Mouse (Mus musculus): ENCODE data around the gene Gm20547. TPM values are rescaled to one million over a fixed set of nuclear protein-coding genes. Genes with fewer than 3 reads are reported as not detected.

Gm20547 gene
- 0.10 and 0.29 TPM in 2 replicates for polyA plus RNA-seq (2016; fragmentation: Nextera tagmentation; extraction: Ambion mirVana)

DNA sequence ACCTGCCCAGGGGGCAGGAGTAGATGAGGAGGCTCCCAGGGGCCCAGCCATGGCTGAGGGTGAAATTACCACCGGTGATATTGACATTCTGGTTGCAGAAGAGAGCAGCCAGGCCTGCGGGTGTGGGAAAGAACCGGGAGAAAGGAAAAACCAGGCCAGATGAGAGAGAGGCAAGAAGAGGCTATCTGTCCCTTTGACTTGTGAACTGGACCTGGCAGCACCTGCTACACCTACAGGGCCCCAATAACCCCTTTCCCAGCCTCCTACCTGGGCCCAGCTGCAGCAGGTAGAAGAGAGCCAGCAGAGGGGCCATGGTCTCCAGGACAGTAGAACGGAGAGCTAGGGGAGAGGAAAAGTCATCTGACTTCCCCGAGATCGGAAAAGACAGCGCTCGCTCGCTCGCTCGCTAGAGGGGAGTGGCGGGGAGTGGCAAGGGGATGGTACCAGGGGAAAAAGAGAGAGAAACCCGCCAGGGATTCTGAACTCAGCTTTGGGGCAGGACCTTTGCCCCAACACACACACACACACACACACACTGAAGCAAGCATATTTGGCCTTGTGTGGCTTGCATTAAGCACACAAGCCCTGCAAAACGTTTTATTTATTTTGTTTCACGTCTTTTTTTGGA is at the start of gene Gm20547:
TSS of gene Gm20547 (minus strand) at position 360 of the 628 bp plus-strand sequence.
- Histone ChIP-seq H3K36me3 (no peaks in the 10 kb centered on the region), H3K9me3 (replicated peaks) (no peaks in the 10 kb centered on the region), H3K9ac (peak within 1 kb of the TSS; percentile 33; the same call in 1 of the 2 replicates), H3K4me2 (replicated peaks) (peak within 1 kb of the TSS; percentile 4; the same call in 1 of the 2 replicates), H3K4me3 (no peak within 1 kb of the TSS), H3K27me3 (peaks cover 23% of the 10 kb centered on the region), H3K4me1 (no peaks in the 10 kb centered on the region; the same call in 1 of the 2 replicates), H3K27ac (no peak within 1 kb of the TSS)
- no peak for ATAC-seq (ENCODE audit: low FRiP score)
- 9% methylated on average over 15 of the region's 15 CpGs for WGBS

DNA sequence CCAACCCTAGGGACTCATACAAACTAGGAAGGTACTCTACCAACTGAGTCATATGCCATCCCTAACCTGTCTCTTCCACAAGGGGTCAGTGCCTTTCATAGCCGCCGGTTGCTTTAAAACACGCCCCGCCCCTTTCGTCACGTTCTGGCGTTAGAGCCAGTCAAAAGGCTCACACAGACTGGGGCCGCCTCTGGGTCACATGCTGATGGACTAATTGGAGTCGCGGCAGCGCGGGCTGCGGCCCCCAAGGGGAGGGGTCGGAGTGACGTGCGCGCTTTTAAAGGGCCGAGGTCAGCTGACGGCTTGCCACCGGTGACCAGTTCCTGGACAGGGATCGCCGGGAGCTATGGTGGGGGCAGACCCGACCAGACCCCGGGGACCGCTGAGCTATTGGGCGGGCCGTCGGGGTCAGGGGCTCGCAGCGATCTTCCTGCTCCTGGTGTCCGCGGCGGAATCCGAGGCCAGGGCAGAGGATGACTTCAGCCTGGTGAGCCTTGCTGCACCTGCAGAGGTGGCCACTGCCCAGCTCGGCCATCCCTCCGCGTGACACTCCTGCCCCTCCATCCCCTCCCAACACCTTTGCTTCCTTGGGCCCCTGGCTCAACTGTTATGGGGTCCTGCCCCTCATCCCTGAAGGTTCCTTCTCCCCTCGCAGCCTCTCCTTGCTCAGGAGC is 49.4 kb upstream of the Gm20547 start, which contains the start of gene Neu1:
TSS of gene Neu1 (plus strand) at position 193 of the 674 bp plus-strand sequence.
- H3K36me3 ChIP-seq = peaks cover 13% of the 10 kb centered on the region; the same call in 1 of the 2 replicates
- peak within 1 kb of the TSS; percentile 98 for H3K4me2 ChIP-seq (replicated peaks)
- under 1% methylated on average over 38 of the region's 38 CpGs for WGBS
- peak within 1 kb of the TSS; percentile 36; the same call in 1 of the 2 replicates for H3K27ac ChIP-seq
- H3K27me3 ChIP-seq = no peaks in the 10 kb centered on the region
- peaks cover 15% of the 10 kb centered on the region for H3K4me1 ChIP-seq
- H3K9ac ChIP-seq = peak within 1 kb of the TSS; percentile 80
- ATAC-seq (ENCODE audit: low FRiP score) = peak; percentile 97
- peak within 1 kb of the TSS; percentile 65 for H3K4me3 ChIP-seq
- H3K9me3 ChIP-seq (replicated peaks) = no peaks in the 10 kb centered on the region

DNA sequence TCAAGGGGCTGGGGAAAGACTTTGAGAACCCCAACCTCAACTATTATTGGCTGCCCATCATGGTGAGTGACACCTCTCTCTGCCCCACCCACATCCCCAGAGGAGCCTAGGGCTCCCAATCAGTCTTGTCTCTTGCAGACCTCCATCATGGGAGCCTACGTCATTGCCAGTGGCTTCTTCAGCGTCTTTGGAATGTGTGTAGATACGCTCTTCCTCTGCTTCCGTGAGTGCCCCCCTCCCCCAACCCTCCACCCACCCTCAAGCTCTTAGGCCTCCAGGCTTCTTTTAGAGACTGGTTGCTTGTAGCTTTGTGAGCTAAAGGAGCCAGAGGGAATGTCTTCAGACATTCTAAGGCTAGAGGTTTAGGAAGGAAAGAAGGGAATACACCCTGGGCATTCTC is 47.0 kb upstream of the Gm20547 start:
- Histone ChIP-seq H3K4me1 (peaks cover 10% of the 10 kb centered on the region), H3K4me2 (replicated peaks) (no peak overlapping the region), H3K9ac (no peak overlapping the region), H3K4me3 (no peak overlapping the region), H3K36me3 (peaks cover 2% of the 10 kb centered on the region; the same call in 1 of the 2 replicates), H3K27ac (no peak overlapping the region), H3K9me3 (replicated peaks) (no peaks in the 10 kb centered on the region), H3K27me3 (no peaks in the 10 kb centered on the region)
- no peak for ATAC-seq (ENCODE audit: low FRiP score)
- WGBS = 80% methylated on average over 4 of the region's 4 CpGs

DNA sequence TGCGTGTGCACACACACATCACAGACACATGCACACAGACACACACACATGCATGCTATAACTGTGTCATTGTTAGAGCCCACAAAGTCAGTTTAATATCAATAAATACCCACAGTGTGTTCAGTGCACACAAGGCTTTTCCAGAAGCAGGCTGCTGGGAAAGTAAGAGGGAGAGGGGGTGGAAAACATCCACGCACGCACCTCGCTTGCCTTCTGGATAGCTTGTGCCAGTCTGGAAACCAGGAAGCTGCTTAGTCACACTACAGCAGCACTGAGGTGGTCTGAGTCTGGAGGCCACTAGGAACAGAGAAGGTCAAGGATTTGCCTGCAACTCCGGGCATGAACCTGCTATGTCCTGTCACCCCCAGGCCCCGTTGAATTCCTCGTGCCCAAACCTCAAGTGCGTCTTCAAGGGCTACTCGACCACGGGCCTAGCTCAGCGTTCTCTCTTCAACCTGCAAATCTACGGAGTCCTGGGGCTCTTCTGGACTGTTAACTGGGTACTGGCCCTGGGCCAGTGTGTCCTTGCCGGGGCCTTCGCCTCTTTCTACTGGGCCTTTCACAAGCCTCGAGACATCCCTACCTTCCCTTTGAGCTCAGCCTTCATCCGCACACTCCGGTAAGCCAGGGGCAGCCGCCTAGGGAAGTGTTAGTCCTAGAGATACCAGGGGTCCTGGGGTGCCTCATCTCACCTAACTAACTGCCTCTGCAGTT is 45.6 kb upstream of the Gm20547 start:
- Histone ChIP-seq H3K9me3 (replicated peaks) (no peaks in the 10 kb centered on the region), H3K4me3 (no peak overlapping the region), H3K9ac (no peak overlapping the region), H3K27ac (no peak overlapping the region), H3K36me3 (no peaks in the 10 kb centered on the region), H3K27me3 (no peaks in the 10 kb centered on the region), H3K4me1 (peaks cover 8% of the 10 kb centered on the region), H3K4me2 (replicated peaks) (no peak overlapping the region)
- no peak for ATAC-seq (ENCODE audit: low FRiP score)
- WGBS = 91% methylated on average over 18 of the region's 18 CpGs

DNA sequence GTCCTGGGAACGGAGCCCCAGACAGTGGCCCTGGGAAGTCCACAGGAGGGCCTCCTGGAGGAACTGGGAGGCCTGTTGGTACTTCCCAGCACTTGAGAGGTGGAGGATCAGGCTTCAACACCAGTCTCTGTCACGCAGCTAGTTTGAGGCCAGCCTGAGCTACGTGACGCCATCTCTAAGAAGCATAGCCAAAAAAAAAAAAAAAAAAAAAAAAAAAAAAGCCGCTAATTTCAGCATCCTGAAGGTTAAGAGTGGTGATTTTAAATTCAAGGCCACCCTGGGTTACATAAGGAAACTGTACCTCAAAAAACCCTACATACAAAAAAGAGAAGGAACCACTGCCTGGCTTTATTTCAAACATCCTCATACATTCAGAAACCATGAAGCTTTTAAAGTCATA is 42.4 kb upstream of the Gm20547 start:
- no peaks in the 10 kb centered on the region for H3K4me1 ChIP-seq
- H3K4me2 ChIP-seq (replicated peaks) = no peak overlapping the region
- H3K4me3 ChIP-seq = no peak overlapping the region
- no peak for ATAC-seq (ENCODE audit: low FRiP score)
- H3K27me3 ChIP-seq = no peaks in the 10 kb centered on the region
- H3K9me3 ChIP-seq (replicated peaks) = no peaks in the 10 kb centered on the region
- no peak overlapping the region for H3K27ac ChIP-seq
- no peak overlapping the region for H3K9ac ChIP-seq
- no peaks in the 10 kb centered on the region for H3K36me3 ChIP-seq
- 62% methylated on average over 5 of the region's 5 CpGs for WGBS

DNA sequence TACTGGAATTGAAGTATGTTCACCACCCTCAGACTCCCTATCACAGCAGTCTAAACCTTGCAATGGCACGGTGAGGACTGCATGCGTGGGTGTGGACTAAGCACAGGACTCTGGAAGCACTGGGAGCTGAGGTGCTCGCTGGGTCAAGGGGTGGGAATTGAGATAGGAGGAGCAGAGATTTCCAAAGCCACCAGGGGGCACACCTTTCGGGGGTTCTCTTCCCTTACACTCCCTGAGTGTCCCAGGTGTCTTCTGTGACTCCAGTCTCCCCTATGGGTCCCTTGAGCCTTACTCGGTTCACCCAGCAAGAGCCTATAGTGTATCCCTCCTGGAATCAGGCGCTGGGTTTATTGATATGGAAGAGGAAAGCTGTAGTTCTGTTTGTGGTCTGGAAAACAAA is 41.1 kb upstream of the Gm20547 start:
- Histone ChIP-seq H3K27ac (no peak overlapping the region), H3K9ac (peak overlapping the region; percentile 35; the same call in 1 of the 2 replicates), H3K36me3 (no peaks in the 10 kb centered on the region), H3K4me1 (no peaks in the 10 kb centered on the region), H3K4me3 (no peak overlapping the region), H3K9me3 (replicated peaks) (no peaks in the 10 kb centered on the region), H3K27me3 (no peaks in the 10 kb centered on the region), H3K4me2 (replicated peaks) (no peak overlapping the region)
- ATAC-seq (ENCODE audit: low FRiP score) = no peak
- 52% methylated on average over 6 of the region's 6 CpGs for WGBS

DNA sequence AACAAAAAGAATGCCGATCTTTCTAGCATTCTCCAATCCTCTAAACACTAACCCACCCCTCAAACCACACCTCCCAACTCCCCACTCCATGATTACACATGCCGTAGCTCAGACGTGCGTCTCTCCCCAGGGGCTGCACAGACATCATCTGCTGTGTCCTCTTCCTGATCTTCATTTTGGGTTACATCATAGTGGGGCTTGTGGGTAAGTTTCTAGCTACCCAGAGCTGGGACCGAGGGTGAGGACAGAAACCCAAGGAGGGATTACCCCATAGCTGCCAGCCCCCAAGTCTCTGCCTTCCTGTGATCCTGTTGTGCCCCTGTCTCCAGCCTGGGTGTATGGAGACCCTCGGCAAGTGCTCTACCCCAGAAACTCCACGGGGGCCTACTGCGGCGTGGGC is 35.3 kb upstream of the Gm20547 start:
- peaks cover 22% of the 10 kb centered on the region for H3K36me3 ChIP-seq
- H3K9me3 ChIP-seq (replicated peaks) = no peaks in the 10 kb centered on the region
- no peaks in the 10 kb centered on the region for H3K27me3 ChIP-seq
- no peak overlapping the region for H3K9ac ChIP-seq
- H3K4me1 ChIP-seq = peaks cover 2% of the 10 kb centered on the region; the same call in 1 of the 2 replicates
- H3K4me3 ChIP-seq = no peak overlapping the region
- H3K4me2 ChIP-seq (replicated peaks) = no peak overlapping the region
- no peak for ATAC-seq (ENCODE audit: low FRiP score)
- WGBS = 78% methylated on average over 9 of the region's 9 CpGs
- H3K27ac ChIP-seq = no peak overlapping the region

DNA sequence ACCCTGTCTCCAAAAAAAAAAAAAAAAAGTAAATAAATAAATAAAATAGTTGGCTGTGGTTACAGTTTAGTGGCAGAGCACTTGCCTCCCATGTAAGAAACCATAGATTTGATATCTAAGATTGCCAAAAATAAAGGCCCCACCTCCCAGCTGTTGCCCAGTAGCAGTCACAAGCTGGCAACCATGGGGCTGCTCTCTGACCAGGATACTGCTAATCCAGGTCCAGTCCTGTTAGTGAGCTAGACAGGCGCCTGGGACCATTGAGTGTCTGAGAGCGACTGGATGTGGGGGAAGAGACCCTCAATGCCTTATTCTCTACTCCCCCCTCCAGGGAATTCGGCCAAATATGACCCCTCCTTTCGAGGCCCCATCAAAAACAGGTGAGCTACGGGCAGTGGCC is 34.5 kb upstream of the Gm20547 start:
- no peak for ATAC-seq (ENCODE audit: low FRiP score)
- H3K4me2 ChIP-seq (replicated peaks) = no peak overlapping the region
- H3K4me3 ChIP-seq = no peak overlapping the region
- H3K9me3 ChIP-seq (replicated peaks) = no peaks in the 10 kb centered on the region
- 90% methylated on average over 5 of the region's 5 CpGs for WGBS
- H3K36me3 ChIP-seq = peaks cover 31% of the 10 kb centered on the region
- no peak overlapping the region for H3K9ac ChIP-seq
- no peaks in the 10 kb centered on the region for H3K27me3 ChIP-seq
- H3K4me1 ChIP-seq = peaks cover 2% of the 10 kb centered on the region; the same call in 1 of the 2 replicates
- no peak overlapping the region for H3K27ac ChIP-seq

DNA sequence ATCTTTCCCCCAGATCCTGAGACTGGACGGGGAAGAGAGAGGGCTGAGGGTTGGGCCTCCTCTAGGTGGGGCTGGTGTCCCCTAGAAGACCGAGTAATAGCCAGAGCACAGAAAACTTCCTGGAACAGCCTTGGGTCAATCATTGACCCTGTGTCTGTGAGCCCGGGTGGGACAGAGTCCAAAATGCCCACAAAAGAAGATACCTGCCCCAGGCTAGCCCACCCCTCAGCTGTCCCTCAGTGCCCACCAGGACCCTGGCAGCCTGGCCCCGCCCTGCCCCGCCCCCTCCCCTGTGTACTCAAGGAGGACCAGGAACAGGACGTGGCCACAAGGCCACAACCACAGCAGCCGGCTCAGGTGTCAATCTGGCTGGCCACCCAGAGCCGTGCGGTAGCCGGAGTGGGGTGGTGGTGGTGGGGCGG is 33.6 kb upstream of the Gm20547 start:
- Histone ChIP-seq H3K36me3 (peaks cover 39% of the 10 kb centered on the region), H3K9me3 (replicated peaks) (no peaks in the 10 kb centered on the region), H3K27me3 (no peaks in the 10 kb centered on the region), H3K4me2 (replicated peaks) (no peak overlapping the region), H3K27ac (no peak overlapping the region), H3K4me3 (no peak overlapping the region), H3K4me1 (peaks cover 2% of the 10 kb centered on the region; the same call in 1 of the 2 replicates), H3K9ac (no peak overlapping the region)
- ATAC-seq (ENCODE audit: low FRiP score) = no peak
- WGBS = 22% methylated on average over 11 of the region's 11 CpGs

DNA sequence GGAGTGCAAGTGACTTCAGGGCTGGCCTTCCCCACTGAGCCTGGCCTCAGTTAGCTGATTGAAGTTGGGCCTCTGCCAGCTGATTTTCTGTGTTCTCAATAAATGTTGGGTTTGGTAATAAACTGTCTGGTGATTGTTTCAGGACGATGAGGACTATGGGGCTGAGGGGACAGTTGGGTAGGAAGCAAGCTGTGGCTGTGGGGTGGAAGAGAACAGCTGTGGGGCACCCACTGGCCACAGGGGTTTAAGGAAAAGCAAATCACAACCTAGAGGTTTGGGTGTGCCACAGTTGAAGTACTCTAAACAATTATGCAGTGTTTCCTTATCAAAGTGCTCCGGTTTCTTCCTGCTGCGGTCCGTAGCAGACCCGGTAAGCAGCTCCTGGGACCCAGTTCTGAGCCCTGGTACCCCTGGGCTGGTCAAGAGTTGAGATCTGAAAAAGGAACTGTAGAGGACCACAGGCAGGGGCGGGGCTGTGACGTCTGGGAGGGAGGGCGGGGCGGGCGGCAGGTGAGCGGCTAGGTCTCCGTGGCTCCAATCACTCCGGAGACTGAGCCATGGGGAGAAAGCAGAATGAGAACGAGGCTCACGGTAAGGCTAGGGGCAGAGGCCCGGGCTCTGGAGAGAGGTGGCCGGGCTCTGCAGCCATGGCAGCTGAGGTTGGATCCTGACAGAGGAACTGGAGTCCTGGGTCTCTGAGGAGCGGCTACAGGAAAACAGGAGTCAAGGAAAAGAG is 32.3 kb upstream of the Gm20547 start, which contains the start of gene Slc44a4:
TSS of gene Slc44a4 (plus strand) at position 537 of the 736 bp plus-strand sequence.
- 36% methylated on average over 18 of the region's 18 CpGs for WGBS

DNA sequence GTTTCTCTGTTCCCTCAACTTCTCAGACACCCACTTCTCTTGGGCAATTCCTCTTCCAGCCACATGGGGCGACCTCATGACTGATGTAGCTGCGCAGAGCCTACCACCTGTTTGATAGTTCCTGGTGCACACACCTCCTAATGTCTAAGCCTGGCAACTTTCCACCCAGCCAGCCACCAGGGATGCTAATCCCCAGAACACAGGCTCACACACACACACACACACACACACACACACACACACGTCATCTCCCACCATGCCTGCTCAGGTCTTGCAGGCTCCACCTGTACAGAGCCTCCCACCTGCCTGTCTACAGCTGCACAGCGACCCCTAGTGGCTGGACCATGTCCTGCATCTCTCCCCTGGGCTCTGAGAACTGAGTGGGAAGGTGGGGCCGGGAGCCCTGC is 30.1 kb upstream of the Gm20547 start:
- H3K4me3 ChIP-seq = no peak overlapping the region
- no peaks in the 10 kb centered on the region for H3K9me3 ChIP-seq (replicated peaks)
- peak; percentile 23; the same call in 1 of the 2 replicates for ATAC-seq (ENCODE audit: low FRiP score)
- H3K4me1 ChIP-seq = peaks cover 2% of the 10 kb centered on the region; the same call in 1 of the 2 replicates
- 48% methylated on average over 5 of the region's 5 CpGs for WGBS
- no peak overlapping the region for H3K27ac ChIP-seq
- H3K4me2 ChIP-seq (replicated peaks) = no peak overlapping the region
- no peak overlapping the region for H3K9ac ChIP-seq
- H3K27me3 ChIP-seq = no peaks in the 10 kb centered on the region
- peaks cover 74% of the 10 kb centered on the region for H3K36me3 ChIP-seq

More for the DNA sequence above, 32.3 kb upstream of the Gm20547 start, which contains the start of gene Slc44a4:
- no peak for ATAC-seq (ENCODE audit: low FRiP score)
- no peak within 1 kb of the TSS for H3K9ac ChIP-seq
- H3K4me1 ChIP-seq = peaks cover 2% of the 10 kb centered on the region; the same call in 1 of the 2 replicates
- no peaks in the 10 kb centered on the region for H3K9me3 ChIP-seq (replicated peaks)
- no peak within 1 kb of the TSS for H3K4me3 ChIP-seq
- H3K27me3 ChIP-seq = no peaks in the 10 kb centered on the region
- peaks cover 53% of the 10 kb centered on the region for H3K36me3 ChIP-seq
- no peak within 1 kb of the TSS for H3K4me2 ChIP-seq (replicated peaks)
- H3K27ac ChIP-seq = 0 out of 2 replicates have a peak within 1 kb of the TSS, but pooled peaks have one; percentile 12

Measured in hindbrain, embryonic 12.5 days (tissue).